28 mouse cellular contexts compared by ENCODE assay signal in the genomic region with DNA sequence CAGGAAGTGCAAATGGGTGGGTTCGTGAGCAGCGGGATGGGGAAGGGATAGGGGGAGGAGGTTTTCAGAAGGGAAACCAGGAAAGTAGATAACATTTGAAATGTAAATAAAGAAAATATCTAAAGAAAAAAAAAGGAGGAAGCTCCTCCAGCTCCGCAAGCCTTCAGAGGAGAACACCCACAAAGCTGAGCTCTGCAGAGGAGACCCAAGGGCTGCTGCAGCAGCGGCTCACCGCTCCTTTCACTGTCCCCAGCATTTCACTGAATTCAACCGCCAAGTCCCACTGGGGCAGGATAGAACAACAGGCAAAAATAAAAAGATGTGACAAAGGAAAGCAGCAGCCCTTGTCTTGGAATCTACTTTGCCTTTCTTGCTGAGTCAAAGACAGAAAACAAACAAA. TPM values are rescaled to one million over a fixed set of nuclear protein-coding genes. Genes with fewer than 3 reads are reported as not detected.
DNase-seq lines count a peak whose midpoint lies in the region; ATAC-seq and TF ChIP-seq lines count a peak whose summit lies in the region.
"Had no signal": no experiment of that assay in that cellular context is flagged by ENCODE, and none has a peak within 500 bp of the region (broad histone marks: within the 10 kb centered on the region; RNA-seq: fewer than 3 reads in every experiment).

No protein-coding gene starts in this region.

- no peak for TF ChIP-seq CTCF in kidney, postnatal 0 days (IDR thresholded peaks at IDR 0.05; ENCODE audit: low read depth)

- intact Hi-C loops in heart, postnatal 36 days (cut with DNase I) = no loop called here

- peak overlapping the region; percentile 4; the same call in 1 of the 2 replicates for H3K4me2 ChIP-seq in heart, embryonic 11.5 days
- H3K4me2 ChIP-seq in heart, embryonic 14.5 days (ENCODE audit: low read length) = 0 out of 2 replicates have a peak overlapping the region, but pooled peaks have one; percentile 12
- H3K4me2 ChIP-seq in kidney, postnatal 0 days (ENCODE audit: low read length) = no peak overlapping the region
- no peak overlapping the region for H3K4me2 ChIP-seq in lung, embryonic 16.5 days (ENCODE audit: low read depth, low read length)
- H3K4me2 ChIP-seq: forebrain, embryonic 13.5 days; heart, embryonic 15.5 days; hindbrain, embryonic 12.5 days; hindbrain, embryonic 15.5 days; intestine, embryonic 15.5 days had no signal

- DNase-seq in heart, adult 8-10 months (ENCODE audit: low spot score) = no peak
- no peak for DNase-seq in heart, postnatal 36 days
- no peak for DNase-seq in kidney, postnatal 0 days (ENCODE audit: low spot score)
- DNase-seq in kidney, adult 9 months = no peak
- DNase-seq in lung, adult 18-20 months = no peak
- DNase-seq: adrenal gland, postnatal 10 days; adrenal gland, postnatal 36 days; B cell, adult 2 months; cerebellum, adult 18-20 months; cerebellum, adult 9-10 months; cerebellum, postnatal 14 days; gastrocnemius, postnatal 10 days; gastrocnemius, postnatal 36 days; heart, postnatal 4 days; kidney, adult 11 months had no signal

- peak overlapping the region; percentile 50; the same call in 1 of the 2 replicates for H3K27ac ChIP-seq in heart, embryonic 11.5 days (ENCODE audit: low read depth, low read length)
- no peak overlapping the region for H3K27ac ChIP-seq in heart, embryonic 14.5 days (replicated peaks in 1 of 2; ENCODE audit: control insufficient read depth in 1 of 2, insufficient read depth in 1 of 2, low read depth in 2 of 2, low read length in 2 of 2)
- H3K27ac ChIP-seq in kidney, postnatal 0 days = 0 out of 2 replicates have a peak overlapping the region, but pooled peaks have one; percentile 28
- H3K27ac ChIP-seq in lung, embryonic 16.5 days (ENCODE audit: low read length) = 0 out of 2 replicates have a peak overlapping the region, but pooled peaks have one; percentile 4
- H3K27ac ChIP-seq: forebrain, embryonic 10.5 days; forebrain, embryonic 13.5 days; heart, embryonic 15.5 days; hindbrain, embryonic 12.5 days; hindbrain, embryonic 15.5 days; intestine, embryonic 15.5 days had no signal

- H3K4me3 ChIP-seq in heart, embryonic 11.5 days (ENCODE audit: low read depth, low read length) = no peak overlapping the region
- H3K4me3 ChIP-seq in heart, embryonic 14.5 days (ENCODE audit: control insufficient read depth in 1 of 2, insufficient read depth in 1 of 2, low read depth in 1 of 2, low read length in 2 of 2) = no peak overlapping the region
- H3K4me3 ChIP-seq in kidney, postnatal 0 days (replicated peaks; ENCODE audit: low read depth, low read length) = no peak overlapping the region
- H3K4me3 ChIP-seq in lung, embryonic 16.5 days (ENCODE audit: low read length) = no peak overlapping the region
- H3K4me3 ChIP-seq: forebrain, embryonic 10.5 days; forebrain, embryonic 13.5 days; heart, embryonic 15.5 days; hindbrain, embryonic 12.5 days; hindbrain, embryonic 15.5 days; intestine, embryonic 15.5 days had no signal

- H3K36me3 ChIP-seq in heart, embryonic 11.5 days (ENCODE audit: control insufficient read depth, insufficient read depth, low read length) = no peaks in the 10 kb centered on the region
- no peaks in the 10 kb centered on the region for H3K36me3 ChIP-seq in heart, embryonic 14.5 days (ENCODE audit: control insufficient read depth, insufficient read depth, low read length)
- no peaks in the 10 kb centered on the region for H3K36me3 ChIP-seq in kidney, postnatal 0 days (ENCODE audit: insufficient read depth, low read length)
- H3K36me3 ChIP-seq in lung, embryonic 16.5 days (ENCODE audit: control insufficient read depth, insufficient read depth, low read length) = no peaks in the 10 kb centered on the region
- H3K36me3 ChIP-seq: heart, embryonic 15.5 days; hindbrain, embryonic 15.5 days; intestine, embryonic 15.5 days had no signal

- WGBS in heart, embryonic 11.5 days (ENCODE audit: insufficient replicate concordance) = 34% methylated on average over 6 of the region's 6 CpGs
- WGBS in heart, embryonic 14.5 days = 41% methylated on average over 6 of the region's 6 CpGs
- 60% methylated on average over 6 of the region's 6 CpGs for WGBS in kidney, postnatal 0 days
- WGBS in lung, embryonic 16.5 days = 37% methylated on average over 6 of the region's 6 CpGs

- H3K9me3 ChIP-seq in heart, embryonic 11.5 days (replicated peaks; ENCODE audit: control insufficient read depth, low read length) = no peaks in the 10 kb centered on the region
- H3K9me3 ChIP-seq in heart, embryonic 14.5 days (ENCODE audit: control insufficient read depth, low read length) = no peaks in the 10 kb centered on the region
- no peaks in the 10 kb centered on the region for H3K9me3 ChIP-seq in kidney, postnatal 0 days (replicated peaks; ENCODE audit: low read length)
- H3K9me3 ChIP-seq in lung, embryonic 16.5 days (ENCODE audit: control insufficient read depth, low read length) = no peaks in the 10 kb centered on the region
- H3K9me3 ChIP-seq: forebrain, embryonic 10.5 days; forebrain, embryonic 13.5 days; G1E; heart, embryonic 15.5 days; hindbrain, embryonic 12.5 days; hindbrain, embryonic 15.5 days; intestine, embryonic 15.5 days had no signal

- H3K27me3 ChIP-seq in heart, embryonic 11.5 days (ENCODE audit: control insufficient read depth, insufficient read depth, low read length) = no peaks in the 10 kb centered on the region
- no peaks in the 10 kb centered on the region for H3K27me3 ChIP-seq in heart, embryonic 14.5 days (ENCODE audit: control insufficient read depth, insufficient read depth, low read length)
- no peaks in the 10 kb centered on the region for H3K27me3 ChIP-seq in kidney, postnatal 0 days (ENCODE audit: insufficient read depth, low read length)
- no peaks in the 10 kb centered on the region for H3K27me3 ChIP-seq in lung, embryonic 16.5 days (ENCODE audit: control insufficient read depth, insufficient read depth, low read depth, low read length)
- H3K27me3 ChIP-seq: CH12.LX; forebrain, embryonic 13.5 days; heart, embryonic 15.5 days; hindbrain, embryonic 12.5 days; hindbrain, embryonic 15.5 days; intestine, embryonic 15.5 days; Patski had no signal

- peaks cover 13% of the 10 kb centered on the region for H3K4me1 ChIP-seq in heart, embryonic 11.5 days (ENCODE audit: control insufficient read depth, insufficient read depth, low read length)
- H3K4me1 ChIP-seq in heart, embryonic 14.5 days (ENCODE audit: control insufficient read depth in 2 of 2, insufficient read depth in 2 of 2, low read length in 2 of 2) = peaks cover 7 to 11% of the 10 kb centered on the region in 2 experiments
- H3K4me1 ChIP-seq in kidney, postnatal 0 days (replicated peaks; ENCODE audit: insufficient read depth, low read length) = no peaks in the 10 kb centered on the region
- peaks cover 6% of the 10 kb centered on the region for H3K4me1 ChIP-seq in lung, embryonic 16.5 days (replicated peaks; ENCODE audit: control insufficient read depth, insufficient read depth, low read length)
- H3K4me1 ChIP-seq: forebrain, embryonic 10.5 days; forebrain, embryonic 13.5 days; hindbrain, embryonic 12.5 days; intestine, embryonic 15.5 days had no signal

- no peak overlapping the region for H3K9ac ChIP-seq in heart, embryonic 11.5 days (ENCODE audit: low read depth, low read length)
- H3K9ac ChIP-seq in heart, embryonic 14.5 days (ENCODE audit: low read length) = no peak overlapping the region
- no peak overlapping the region for H3K9ac ChIP-seq in kidney, postnatal 0 days (ENCODE audit: low read depth, low read length)
- H3K9ac ChIP-seq in lung, embryonic 16.5 days (ENCODE audit: low read length) = no peak overlapping the region
- H3K9ac ChIP-seq: forebrain, embryonic 13.5 days; heart, embryonic 15.5 days; hindbrain, embryonic 12.5 days; hindbrain, embryonic 15.5 days; intestine, embryonic 15.5 days had no signal

- ATAC-seq in heart, embryonic 11.5 days (replicated peaks; ENCODE audit: insufficient number of reproducible peaks, low FRiP score, low TSS enrichment) = no peak
- no peak for ATAC-seq in heart, embryonic 14.5 days (ENCODE audit: insufficient number of reproducible peaks, insufficient read depth, low FRiP score, low read depth)
- ATAC-seq in kidney, postnatal 0 days (replicated peaks; ENCODE audit: low FRiP score, low read depth) = no peak
- no peak for ATAC-seq in lung, embryonic 16.5 days (ENCODE audit: low read depth)
- ATAC-seq: forebrain, embryonic 13.5 days; forebrain, embryonic 16.5 days; intestine, embryonic 15.5 days; Patski had no signal

RNA-seq across cellular contexts. Expression of gene Sumf1, which starts 28.5 kb away (rescaled TPM):
- 18.1 and 21.2 TPM in 2 replicates for polyA plus RNA-seq in heart, embryonic 11.5 days (2014; fragmentation: Nextera tagmentation; extraction: Ambion mirVana)
- 10 to 100 TPM; 11.5 to 13.4 (median 12.8) TPM for total RNA-seq in heart, adult 8-10 months (2022)
- 23.0 and 23.8 TPM in 2 replicates for polyA plus RNA-seq in heart, embryonic 14.5 days (2014; fragmentation: Nextera tagmentation; extraction: Ambion mirVana)
- total RNA-seq in heart, postnatal 36 days (2021) = 10 to 100 TPM; 14.6 to 15.2 TPM
- 34.0 and 34.2 TPM in 2 replicates for polyA plus RNA-seq in kidney, postnatal 0 days (2015; fragmentation: Nextera tagmentation; extraction: Ambion mirVana)
- 26.0 and 26.7 TPM in 2 replicates for polyA plus RNA-seq in lung, embryonic 16.5 days (2015; fragmentation: Nextera tagmentation; extraction: Ambion mirVana)

RNA-seq across cellular contexts. Expression of gene Itpr1, which starts 56.0 kb away (rescaled TPM):
- polyA plus RNA-seq in heart, embryonic 11.5 days (2014; fragmentation: Nextera tagmentation; extraction: Ambion mirVana) = 14.3 and 16.7 TPM in 2 replicates
- 10 to 100 TPM; 33.9 to 36.9 (median 36.4) TPM for total RNA-seq in heart, adult 8-10 months (2022)
- polyA plus RNA-seq in heart, embryonic 14.5 days (2014; fragmentation: Nextera tagmentation; extraction: Ambion mirVana) = 16.6 and 18.9 TPM in 2 replicates
- 10 to 100 TPM; 39.1 to 46.2 TPM for total RNA-seq in heart, postnatal 36 days (2021)
- 21.2 TPM in 2 replicates for polyA plus RNA-seq in kidney, postnatal 0 days (2015; fragmentation: Nextera tagmentation; extraction: Ambion mirVana)
- 12.4 and 13.0 TPM in 2 replicates for polyA plus RNA-seq in lung, embryonic 16.5 days (2015; fragmentation: Nextera tagmentation; extraction: Ambion mirVana)

Comparison
In these comparisons a context has a peak if more than half of its experiments do, and no peak if none do; other contexts are left out.
1. H3K27ac ChIP-seq: peak in heart, embryonic 11.5 days (single experiment), kidney, postnatal 0 days (single experiment) and lung, embryonic 16.5 days (single experiment); none in heart, embryonic 14.5 days (0 of 2).
2. H3K4me2 ChIP-seq: peak in heart, embryonic 11.5 days (single experiment) and heart, embryonic 14.5 days (single experiment); none in kidney, postnatal 0 days (single experiment) and lung, embryonic 16.5 days (single experiment).